8 mouse cellular contexts compared by ENCODE assay signal in genomic region chr3:104789312-104789605, GRCm38 (mm10). TPM values are rescaled to one million over a fixed set of nuclear protein-coding genes. Genes with fewer than 3 reads are reported as not detected.
DNase-seq lines count a peak whose midpoint lies in the region; ATAC-seq and TF ChIP-seq lines count a peak whose summit lies in the region.

No protein-coding gene starts in this region.

- H3K9ac ChIP-seq in heart, embryonic 12.5 days, result peak overlapping the region; percentile 92
- H3K9ac ChIP-seq in hindbrain, embryonic 16.5 days (ENCODE audit: low read depth, low read length), result peak overlapping the region; percentile 68
- H3K9ac ChIP-seq in midbrain, embryonic 12.5 days (replicated peaks), result peak overlapping the region; percentile 71

- peak overlapping the region; percentile 85 for H3K4me2 ChIP-seq in heart, embryonic 12.5 days
- peak overlapping the region; percentile 90 for H3K4me2 ChIP-seq in hindbrain, embryonic 16.5 days (ENCODE audit: low read length)
- H3K4me2 ChIP-seq in midbrain, embryonic 12.5 days (replicated peaks), result peak overlapping the region; percentile 88

- TF ChIP-seq POLR2A in cortical plate, adult 2 months (IDR thresholded peaks at IDR 0.05; ENCODE audit: extremely low read depth, insufficient read depth, low read length), result no peak

- H3K4me3 ChIP-seq in heart, embryonic 12.5 days, result peak overlapping the region; percentile 77
- H3K4me3 ChIP-seq in cortical plate, adult 2 months (ENCODE audit: insufficient read depth, low read length), result peak overlapping the region; percentile 42
- peak overlapping the region; percentile 58 for H3K4me3 ChIP-seq in hindbrain, embryonic 16.5 days (ENCODE audit: low read length)
- H3K4me3 ChIP-seq in midbrain, embryonic 12.5 days, result peak overlapping the region; percentile 59

- H3K27ac ChIP-seq in heart, embryonic 12.5 days (ENCODE audit: poor library complexity, severe bottlenecking), result peak overlapping the region; percentile 92
- peak overlapping the region; percentile 66; the same call in 1 of the 2 replicates for H3K27ac ChIP-seq in cortical plate, adult 2 months (ENCODE audit: insufficient read depth, low read length)
- H3K27ac ChIP-seq in hindbrain, embryonic 16.5 days (ENCODE audit: low read depth, low read length), result peak overlapping the region; percentile 51; the same call in 1 of the 2 replicates
- no peak overlapping the region for H3K27ac ChIP-seq in midbrain, embryonic 12.5 days (replicated peaks)

- TF ChIP-seq CTCF in cortical plate, adult 2 months (IDR thresholded peaks at IDR 0.05; ENCODE audit: extremely low read depth, insufficient read depth, low read length), result no peak

- peak; percentile 15; the same call in 1 of the 2 replicates for ATAC-seq in heart, embryonic 12.5 days (ENCODE audit: insufficient number of reproducible peaks, low FRiP score)
- ATAC-seq in hindbrain, embryonic 16.5 days, result no peak; the same call in 1 of the 2 replicates
- no peak for ATAC-seq in midbrain, embryonic 12.5 days (ENCODE audit: low FRiP score, low read depth)

- H3K27me3 ChIP-seq in heart, embryonic 12.5 days (replicated peaks), result no peaks in the 10 kb centered on the region
- H3K27me3 ChIP-seq in hindbrain, embryonic 16.5 days (replicated peaks; ENCODE audit: control insufficient read depth, insufficient read depth, low read length), result 0 out of 2 replicates have a peak, but pooled peaks cover 7% of the 10 kb centered on the region
- H3K27me3 ChIP-seq in midbrain, embryonic 12.5 days, result peaks cover 54% of the 10 kb centered on the region

- WGBS in heart, embryonic 12.5 days, result under 1% methylated on average over 10 of the region's 10 CpGs
- 5% methylated on average over 10 of the region's 10 CpGs for WGBS in hindbrain, embryonic 16.5 days
- under 1% methylated on average over 10 of the region's 10 CpGs for WGBS in midbrain, embryonic 12.5 days

- H3K4me1 ChIP-seq in heart, embryonic 12.5 days (replicated peaks), result peaks cover 53% of the 10 kb centered on the region
- H3K4me1 ChIP-seq in cortical plate, adult 2 months (ENCODE audit: control insufficient read depth, insufficient read depth, low read length), result peaks cover 14% of the 10 kb centered on the region
- H3K4me1 ChIP-seq in hindbrain, embryonic 16.5 days (ENCODE audit: control insufficient read depth, insufficient read depth, low read depth, low read length), result peaks cover 23% of the 10 kb centered on the region
- peaks cover 37% of the 10 kb centered on the region for H3K4me1 ChIP-seq in midbrain, embryonic 12.5 days

- peaks cover 28% of the 10 kb centered on the region for H3K36me3 ChIP-seq in heart, embryonic 12.5 days
- no peaks in the 10 kb centered on the region for H3K36me3 ChIP-seq in hindbrain, embryonic 16.5 days (ENCODE audit: control insufficient read depth, insufficient read depth, low read length)
- H3K36me3 ChIP-seq in midbrain, embryonic 12.5 days, result no peaks in the 10 kb centered on the region

- DNase-seq in heart, adult 8-10 months (ENCODE audit: low spot score), result no peak
- DNase-seq in right cerebral cortex, postnatal 10 days (ENCODE audit: low spot score in 2 of 2), result no peak
- no peak for DNase-seq in gastrocnemius, postnatal 36 days
- DNase-seq in frontal cortex, postnatal 14 days (ENCODE audit: low spot score in 2 of 2), result no peak

- intact Hi-C loops in gastrocnemius, postnatal 36 days (cut with DNase I), result loop anchor here (10.0 kb wide), 1 partner anchor 266 kb away; the partner anchor contains the start of gene Cttnbp2nl

- no peaks in the 10 kb centered on the region for H3K9me3 ChIP-seq in heart, embryonic 12.5 days (replicated peaks)
- no peaks in the 10 kb centered on the region for H3K9me3 ChIP-seq in hindbrain, embryonic 16.5 days (ENCODE audit: control insufficient read depth, low read length)
- H3K9me3 ChIP-seq in midbrain, embryonic 12.5 days, result no peaks in the 10 kb centered on the region

RNA-seq across cellular contexts. Expression of gene Rhoc, which starts 1.1 kb away (rescaled TPM):
- 260 and 269 TPM in 2 replicates for polyA plus RNA-seq in heart, embryonic 12.5 days (2016; fragmentation: Nextera tagmentation; extraction: Ambion mirVana)
- 10 to 100 TPM; 64.8 to 83.5 (median 79.3) TPM for total RNA-seq in heart, adult 8-10 months (2022)
- 26.5 and 32.5 TPM in 2 replicates for polyA plus RNA-seq in cortical plate, adult 2 months (2012; rRNA removed)
- 65.1 and 67.0 TPM in 2 replicates for polyA plus RNA-seq in hindbrain, embryonic 16.5 days (2015; fragmentation: Nextera tagmentation; extraction: Ambion mirVana)
- polyA plus RNA-seq in midbrain, embryonic 12.5 days (2016; fragmentation: Nextera tagmentation; extraction: Ambion mirVana), result 69.3 and 78.9 TPM in 2 replicates
- 10 to 100 TPM; 31.8 to 39.4 TPM for total RNA-seq in gastrocnemius, postnatal 36 days (2021)

RNA-seq across cellular contexts. Expression of gene Fam19a3, which starts 7.6 kb away (rescaled TPM):
- 1.3 and 1.6 TPM in 2 replicates for polyA plus RNA-seq in heart, embryonic 12.5 days (2016; fragmentation: Nextera tagmentation; extraction: Ambion mirVana)
- 1 to 10 TPM in 3 of 4 experiments, under 1 TPM in 1; 0.72 to 2.1 (median 1.2) TPM for total RNA-seq in heart, adult 8-10 months (2022)
- polyA plus RNA-seq in cortical plate, adult 2 months (2012; rRNA removed), result 0.08 TPM in 2 replicates
- polyA plus RNA-seq in hindbrain, embryonic 16.5 days (2015; fragmentation: Nextera tagmentation; extraction: Ambion mirVana), result 0.05 and 0.10 TPM in 2 replicates
- polyA plus RNA-seq in midbrain, embryonic 12.5 days (2016; fragmentation: Nextera tagmentation; extraction: Ambion mirVana), result not detected in 2 replicates
- total RNA-seq in gastrocnemius, postnatal 36 days (2021), result 1 to 10 TPM; 3.9 to 4.4 TPM

RNA-seq across cellular contexts. Expression of gene Ppm1j, which starts 8.4 kb away (rescaled TPM):
- polyA plus RNA-seq in heart, embryonic 12.5 days (2016; fragmentation: Nextera tagmentation; extraction: Ambion mirVana), result 39.2 and 39.3 TPM in 2 replicates
- total RNA-seq in heart, adult 8-10 months (2022), result 10 to 100 TPM; 20.1 to 28.4 (median 25.3) TPM
- 0.93 and 1.1 TPM in 2 replicates for polyA plus RNA-seq in cortical plate, adult 2 months (2012; rRNA removed)
- polyA plus RNA-seq in hindbrain, embryonic 16.5 days (2015; fragmentation: Nextera tagmentation; extraction: Ambion mirVana), result 0.89 and 2.5 TPM in 2 replicates
- 0.66 and 0.86 TPM in 2 replicates for polyA plus RNA-seq in midbrain, embryonic 12.5 days (2016; fragmentation: Nextera tagmentation; extraction: Ambion mirVana)
- total RNA-seq in gastrocnemius, postnatal 36 days (2021), result 10 to 100 TPM; 30.5 to 40.0 TPM

RNA-seq across cellular contexts. Expression of gene Mov10, which starts 29.1 kb away (rescaled TPM):
- polyA plus RNA-seq in heart, embryonic 12.5 days (2016; fragmentation: Nextera tagmentation; extraction: Ambion mirVana), result 43.4 and 45.0 TPM in 2 replicates
- 10 to 100 TPM in 1 of 4 experiments, 1 to 10 TPM in 3; 3.6 to 10.0 (median 6.6) TPM for total RNA-seq in heart, adult 8-10 months (2022)
- 11.8 and 13.4 TPM in 2 replicates for polyA plus RNA-seq in cortical plate, adult 2 months (2012; rRNA removed)
- 9.1 and 12.4 TPM in 2 replicates for polyA plus RNA-seq in hindbrain, embryonic 16.5 days (2015; fragmentation: Nextera tagmentation; extraction: Ambion mirVana)
- 14.6 and 15.2 TPM in 2 replicates for polyA plus RNA-seq in midbrain, embryonic 12.5 days (2016; fragmentation: Nextera tagmentation; extraction: Ambion mirVana)
- 1 to 10 TPM; 1.3 to 1.7 TPM for total RNA-seq in gastrocnemius, postnatal 36 days (2021)

Comparison
In these comparisons a context has a peak if more than half of its experiments do, and no peak if none do; other contexts are left out.
1. RNA of gene Ppm1j, which starts 8.4 kb away (polyA plus RNA-seq): 39.2 to 39.3 TPM in heart, embryonic 12.5 days; 0.93 to 1.1 TPM in cortical plate, adult 2 months, 0.89 to 2.5 TPM in hindbrain, embryonic 16.5 days and 0.66 to 0.86 TPM in midbrain, embryonic 12.5 days; every median in the first group is over 10 times any median in the second.
2. Peak in every context shown above with its lines, with median percentiles within 50 percentile points of each other: H3K4me2 ChIP-seq, H3K4me3 ChIP-seq and H3K9ac ChIP-seq.